Comparison of ENCODE assay signal across 48 mouse cellular contexts in the genomic region with DNA sequence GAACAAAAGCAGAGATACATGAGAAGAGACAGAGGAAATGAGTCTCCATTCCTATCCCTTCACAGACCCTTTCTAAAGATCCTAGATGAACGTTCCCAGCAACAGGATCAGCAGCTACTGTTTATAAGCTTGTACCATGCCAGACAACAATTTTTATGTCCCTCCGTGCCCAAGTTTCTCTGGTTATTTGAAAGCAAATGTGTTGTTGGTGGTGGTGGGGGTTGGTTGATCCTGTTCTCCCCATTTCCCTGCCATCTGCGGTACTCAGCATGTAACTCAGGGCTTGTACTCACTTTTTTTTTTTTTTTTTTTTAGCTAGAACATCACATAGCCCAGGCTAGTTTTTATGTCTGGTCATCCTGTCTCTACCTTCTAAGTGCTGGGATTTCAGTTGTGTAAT. TPM values are rescaled to one million over a fixed set of nuclear protein-coding genes. Genes with fewer than 3 reads are reported as not detected.
"Had no signal": no experiment of that assay in that cellular context is flagged by ENCODE, and none has a peak within 500 bp of the region (broad histone marks: within the 10 kb centered on the region; RNA-seq: fewer than 3 reads in every experiment).

No protein-coding gene starts in this region.

- DNase-seq: heart, postnatal 10 days; heart, postnatal 36 days; heart, postnatal 4 days; kidney, adult 11 months; kidney, adult 18-20 months; kidney, adult 2 months; kidney, adult 8-10 months; kidney, adult 9 months; kidney, postnatal 10 days; kidney, postnatal 14 days; kidney, postnatal 36 days; kidney, postnatal 4 days; layer of hippocampus, adult 9-11 months; layer of hippocampus, postnatal 36 days had no signal

- H3K9me3 ChIP-seq: heart, embryonic 10.5 days; heart, embryonic 12.5 days; heart, embryonic 13.5 days; heart, embryonic 15.5 days; hindbrain, embryonic 10.5 days; hindbrain, embryonic 12.5 days; hindbrain, embryonic 13.5 days; hindbrain, embryonic 15.5 days; intestine, embryonic 15.5 days; kidney, embryonic 15.5 days had no signal

- H3K27me3 ChIP-seq: heart, embryonic 12.5 days; heart, embryonic 13.5 days; heart, embryonic 15.5 days; hindbrain, embryonic 12.5 days; hindbrain, embryonic 13.5 days; hindbrain, embryonic 15.5 days; intestine, embryonic 15.5 days; kidney, embryonic 15.5 days had no signal

- H3K9ac ChIP-seq: heart, embryonic 12.5 days; heart, embryonic 13.5 days; heart, embryonic 15.5 days; hindbrain, embryonic 12.5 days; hindbrain, embryonic 13.5 days; hindbrain, embryonic 14.5 days; hindbrain, embryonic 15.5 days; intestine, embryonic 15.5 days; kidney, embryonic 15.5 days had no signal

- H3K27ac ChIP-seq: heart, embryonic 10.5 days; heart, embryonic 13.5 days; heart, embryonic 15.5 days; hindbrain, embryonic 10.5 days; hindbrain, embryonic 12.5 days; hindbrain, embryonic 13.5 days; hindbrain, embryonic 14.5 days; hindbrain, embryonic 15.5 days; hindbrain, postnatal 0 days; intestine, embryonic 15.5 days; kidney, embryonic 15.5 days; kidney, postnatal 0 days; layer of hippocampus, adult 2 months had no signal

- ATAC-seq: hindbrain, embryonic 16.5 days; hindbrain, postnatal 0 days; inflammation-experienced regulatory T-cells, adult 6 months; intestine, embryonic 15.5 days; intestine, embryonic 16.5 days; intestine, postnatal 0 days had no signal

- H3K4me3 ChIP-seq: heart, embryonic 10.5 days; heart, embryonic 12.5 days; heart, embryonic 13.5 days; heart, embryonic 15.5 days; hindbrain, embryonic 10.5 days; hindbrain, embryonic 12.5 days; hindbrain, embryonic 13.5 days; hindbrain, embryonic 15.5 days; intestine, embryonic 15.5 days; kidney, embryonic 15.5 days; layer of hippocampus, adult 2 months; left cerebral cortex, adult 2 months had no signal

- H3K4me1 ChIP-seq: heart, embryonic 10.5 days; heart, embryonic 12.5 days; heart, embryonic 13.5 days; heart, embryonic 15.5 days; hindbrain, embryonic 10.5 days; hindbrain, embryonic 12.5 days; hindbrain, embryonic 13.5 days; hindbrain, embryonic 15.5 days; intestine, embryonic 15.5 days; kidney, embryonic 15.5 days had no signal

- H3K36me3 ChIP-seq: intestine, embryonic 15.5 days had no signal

- H3K4me2 ChIP-seq: heart, embryonic 11.5 days; heart, embryonic 12.5 days; heart, embryonic 13.5 days; heart, embryonic 15.5 days; hindbrain, embryonic 12.5 days; hindbrain, embryonic 13.5 days; hindbrain, embryonic 14.5 days; hindbrain, embryonic 15.5 days; intestine, embryonic 15.5 days; kidney, embryonic 15.5 days had no signal

RNA-seq across cellular contexts. Expression of a gene that starts 27.9 kb away (rescaled TPM):
- total RNA-seq: heart, postnatal 25 days; heart, postnatal 36 days; heart, postnatal 4 days; hematopoietic stem cell, adult 5-6 weeks had no signal
- polyA plus RNA-seq: heart, embryonic 11.5 days; heart, embryonic 13.5 days; heart, embryonic 14.5 days; heart, embryonic 15.5 days; heart, embryonic 16.5 days; heart, postnatal 0 days; intestine, embryonic 14.5 days; kidney, embryonic 14.5 days; kidney, postnatal 0 days had no signal

RNA-seq across cellular contexts. Expression of a gene that starts 33.0 kb away (rescaled TPM):
- total RNA-seq: hematopoietic stem cell, adult 5-6 weeks had no signal

RNA-seq across cellular contexts. Expression of a gene that starts 46.4 kb away (rescaled TPM):
- total RNA-seq: heart, postnatal 10 days; heart, postnatal 25 days; heart, postnatal 36 days; heart, postnatal 4 days; hindbrain, postnatal 0 days; layer of hippocampus, adult 18-20 months; layer of hippocampus, adult 2 months; layer of hippocampus, adult 8-10 months; layer of hippocampus, postnatal 10 days; layer of hippocampus, postnatal 14 days; layer of hippocampus, postnatal 25 days; layer of hippocampus, postnatal 36 days; left cerebral cortex, adult 18-20 months; left cerebral cortex, adult 2 months had no signal
- polyA plus RNA-seq: kidney, adult 2 months; large intestine, adult 2 months had no signal
